Mouse (Mus musculus) megakaryocyte, embryonic 14.5 days (primary cell): Measurements from ENCODE around the gene Rnf208.

ENCODE experiments used
- FLI1 ChIP-seq: IDR thresholded peaks from 2 replicates; pipeline ENCODE4 v1.6.1; 2012; ENCODE audit warnings: low read length, inconsistent platforms, mixed read lengths
- GATA1 ChIP-seq: IDR thresholded peaks from 3 replicates; pipeline ENCODE4 v1.6.1; 2012; ENCODE audit warnings: mixed read lengths, low read length, inconsistent platforms, borderline replicate concordance

- no peak for TF ChIP-seq GATA1
- TF ChIP-seq FLI1: no peak
These were observed 41.4 kb upstream of the Rnf208 start for GRCm38 (mm10) chr2:25200631-25201030.
